Mouse (Mus musculus): Measurements from ENCODE around the gene Vgll4.

GRCm38 (mm10) chr6:114901921-114902320 is 67.9 kb downstream of the Vgll4 start:
- TF ChIP-seq EP300 (IDR thresholded peaks at IDR 0.05; ENCODE audit: low read length) (no peak), MAZ (IDR thresholded peaks at IDR 0.05; ENCODE audit: low read depth, low read length) (no peak)

Measured in CH12.LX (cell line).